Mouse (Mus musculus): ENCODE results near the gene Efna2.

The Efna2 gene

GRCm38 (mm10) chr10:80142530-80142925 lies 36.8 kb upstream of the Efna2 start:
- peak; percentile 72 for DNase-seq

GRCm38 (mm10) chr10:80143664-80144063 lies 35.6 kb upstream of the Efna2 start:
- no peak for DNase-seq

GRCm38 (mm10) chr10:80144159-80144558 lies 35.1 kb upstream of the Efna2 start:
- DNase-seq = no peak

GRCm38 (mm10) chr10:80144864-80145838 lies 34.1 kb upstream of the Efna2 start:
- peak; percentile 74 to 89 for DNase-seq

GRCm38 (mm10) chr10:80145896-80146295 lies 33.4 kb upstream of the Efna2 start:
- DNase-seq = peak; percentile 80 to 84

GRCm38 (mm10) chr10:80146568-80147011 lies 32.7 kb upstream of the Efna2 start:
- DNase-seq = peak; percentile 70 to 79

- DNase-seq = peak in 1 of 2 experiments; percentile 40
Observed at GRCm38 (mm10) chr10:80147146-80147718, 32.0 kb upstream of the Efna2 start.

GRCm38 (mm10) chr10:80147719-80148601 lies 31.3 kb upstream of the Efna2 start, which contains the start of gene Midn:
TSS of gene Midn (plus strand) at chr10:80148272.
- peak; percentile 88 to 92 for DNase-seq

- DNase-seq = peak; percentile 96 to 97
Observed at GRCm38 (mm10) chr10:80148610-80149290, 30.5 kb upstream of the Efna2 start.

- DNase-seq = peak; percentile 98 to 99
Observed at GRCm38 (mm10) chr10:80149291-80150225, 29.7 kb upstream of the Efna2 start.

- peak in 1 of 2 experiments; percentile 70 for DNase-seq
Observed at GRCm38 (mm10) chr10:80150226-80151210, 28.8 kb upstream of the Efna2 start.

GRCm38 (mm10) chr10:80151211-80152034 lies 27.9 kb upstream of the Efna2 start:
- DNase-seq = peak; percentile 91

- peak; percentile 77 to 86 for DNase-seq
Observed at GRCm38 (mm10) chr10:80152071-80152872, 27.0 kb upstream of the Efna2 start.

GRCm38 (mm10) chr10:80152873-80153260 lies 26.4 kb upstream of the Efna2 start:
- peak; percentile 85 to 86 for DNase-seq

GRCm38 (mm10) chr10:80153713-80154112 lies 25.6 kb upstream of the Efna2 start:
- DNase-seq = peak; percentile 76

- DNase-seq = no peak
Observed at GRCm38 (mm10) chr10:80154384-80154783, 24.9 kb upstream of the Efna2 start.

- DNase-seq = no peak
Observed at GRCm38 (mm10) chr10:80155277-80155676, 24.0 kb upstream of the Efna2 start.
